Mouse (Mus musculus): ENCODE data around the gene Otud3.
A peak's percentile ranks its signal among the peaks of the same experiment; 100 is the strongest.
"Not testable (repeated sequence)": the region's sequence is repeated elsewhere in the genome, so short reads cannot be mapped to it uniquely, and the experiment has no call there.

The Otud3 gene

GRCm38 (mm10) chr4:138913797-138914196, at the start of gene Otud3:
TSS of gene Otud3 (minus strand) at chr4:138913945.
- peak; percentile 73 for DNase-seq (ENCODE audit: low read depth)

- DNase-seq (ENCODE audit: low read depth): no peak
Measured at GRCm38 (mm10) chr4:138962719-138963118, 49.0 kb upstream of the Otud3 start.

- DNase-seq (ENCODE audit: low read depth): no peak
Measured at GRCm38 (mm10) chr4:138959926-138960325, 46.2 kb upstream of the Otud3 start.

DNA sequence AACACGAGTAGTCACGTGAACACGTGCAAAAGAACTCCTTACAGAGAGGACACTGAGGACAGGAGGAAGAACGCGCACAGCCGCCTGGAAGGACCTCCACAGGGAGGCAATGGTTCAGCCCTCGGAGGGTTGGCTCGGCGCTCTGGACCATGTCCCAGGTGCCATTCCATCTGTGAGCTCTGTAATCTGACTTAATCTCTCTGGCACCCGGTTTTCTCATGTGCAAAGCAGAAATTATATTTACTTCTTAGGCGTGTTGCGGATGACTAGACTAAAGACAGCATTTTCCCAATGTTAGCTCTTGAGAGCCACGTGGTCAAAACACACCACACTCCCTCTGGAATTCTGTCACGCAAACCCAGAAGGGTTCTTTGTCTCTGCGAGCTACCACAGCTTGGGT, 45.4 kb upstream of the Otud3 start:
- DNase-seq (ENCODE audit: low read depth): no peak

- DNase-seq (ENCODE audit: low read depth): no peak
Measured at GRCm38 (mm10) chr4:138958612-138959011, 44.9 kb upstream of the Otud3 start.

DNA sequence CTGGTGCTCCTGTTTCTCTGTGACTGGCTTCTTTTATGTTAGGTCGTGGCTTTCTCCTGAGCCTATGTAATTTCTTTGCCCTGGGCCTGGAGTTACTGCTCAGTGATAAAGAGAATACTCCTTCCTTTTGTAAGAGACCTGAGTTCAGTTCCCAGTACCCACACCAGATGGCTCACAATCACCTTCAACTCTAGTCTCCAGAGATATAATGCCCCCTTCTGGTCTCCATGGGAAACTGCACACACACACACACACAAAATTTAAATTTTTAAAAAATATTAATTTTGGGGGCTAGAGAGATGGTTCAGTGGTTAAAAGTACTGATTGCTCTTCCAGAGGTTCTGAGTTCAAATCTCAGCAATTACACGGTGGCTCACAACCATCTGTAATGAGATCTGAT, 34.5 kb upstream of the Otud3 start:
- no peak for DNase-seq (ENCODE audit: low read depth)

GRCm38 (mm10) chr4:138943730-138944129, 30.0 kb upstream of the Otud3 start:
- DNase-seq (ENCODE audit: low read depth): peak; percentile 31

- DNase-seq (ENCODE audit: low read depth): peak; percentile 61
Measured at GRCm38 (mm10) chr4:138941966-138942365, 28.2 kb upstream of the Otud3 start.

- DNase-seq (ENCODE audit: low read depth): no peak
Measured at GRCm38 (mm10) chr4:138941401-138941800, 27.7 kb upstream of the Otud3 start.

DNA sequence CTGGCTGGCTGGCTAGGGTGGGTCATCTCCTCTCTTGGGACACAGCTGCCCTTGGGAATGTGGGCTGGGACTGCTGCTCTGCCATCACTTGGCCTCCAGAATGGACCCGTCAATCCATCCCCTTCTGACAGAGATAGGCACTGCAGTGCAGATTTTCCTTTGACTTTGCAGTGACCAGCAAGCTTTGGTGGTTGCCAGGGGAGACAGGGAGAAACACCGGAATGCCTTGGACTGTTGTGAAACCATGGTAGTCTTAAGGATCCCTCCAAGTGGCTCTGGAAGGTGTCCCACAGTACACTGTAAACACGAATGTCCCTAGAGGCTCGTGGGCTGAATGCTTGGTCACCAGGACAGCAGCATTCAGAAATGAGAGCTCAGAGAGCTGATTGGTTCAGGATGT, 25.7 kb upstream of the Otud3 start:
- no peak for DNase-seq (ENCODE audit: low read depth)

DNA sequence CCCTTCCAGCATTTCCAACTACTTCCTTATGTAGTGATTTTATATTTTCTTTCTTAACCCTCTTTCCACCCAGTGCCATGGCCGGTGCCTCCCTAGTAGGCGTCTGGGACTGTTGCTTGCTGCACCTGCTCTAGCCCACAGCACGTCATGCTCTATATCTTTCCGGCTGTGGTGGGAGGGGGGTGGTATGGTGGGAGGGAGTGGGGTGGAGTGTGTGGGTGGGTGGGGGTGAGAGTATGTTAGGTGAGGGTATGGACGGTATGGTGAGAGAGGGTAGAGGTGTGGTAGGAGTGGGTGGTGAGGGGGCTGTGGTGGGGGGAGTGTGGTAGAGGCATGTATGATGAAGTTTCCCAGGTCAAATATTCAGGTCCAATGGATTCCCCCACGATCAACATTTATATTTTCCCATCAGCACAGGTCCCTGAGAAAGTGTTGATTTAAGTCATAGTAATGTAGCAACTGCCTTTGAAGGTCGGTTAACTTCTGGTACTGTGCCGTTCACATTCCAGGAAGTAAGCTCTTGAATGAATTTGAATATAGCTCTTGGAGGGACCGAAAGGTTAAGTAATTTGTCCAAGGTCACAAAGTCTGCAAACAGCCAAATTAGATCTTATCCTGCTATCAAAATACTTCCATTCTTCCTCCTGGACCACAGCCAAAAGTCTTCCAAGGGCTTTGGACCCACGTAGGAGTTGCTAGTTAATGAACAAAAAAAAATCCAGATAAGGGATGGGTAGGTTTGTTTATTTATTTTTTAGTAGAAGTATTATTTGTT, 24.9 kb upstream of the Otud3 start:
- DNase-seq (ENCODE audit: low read depth): no peak

DNA sequence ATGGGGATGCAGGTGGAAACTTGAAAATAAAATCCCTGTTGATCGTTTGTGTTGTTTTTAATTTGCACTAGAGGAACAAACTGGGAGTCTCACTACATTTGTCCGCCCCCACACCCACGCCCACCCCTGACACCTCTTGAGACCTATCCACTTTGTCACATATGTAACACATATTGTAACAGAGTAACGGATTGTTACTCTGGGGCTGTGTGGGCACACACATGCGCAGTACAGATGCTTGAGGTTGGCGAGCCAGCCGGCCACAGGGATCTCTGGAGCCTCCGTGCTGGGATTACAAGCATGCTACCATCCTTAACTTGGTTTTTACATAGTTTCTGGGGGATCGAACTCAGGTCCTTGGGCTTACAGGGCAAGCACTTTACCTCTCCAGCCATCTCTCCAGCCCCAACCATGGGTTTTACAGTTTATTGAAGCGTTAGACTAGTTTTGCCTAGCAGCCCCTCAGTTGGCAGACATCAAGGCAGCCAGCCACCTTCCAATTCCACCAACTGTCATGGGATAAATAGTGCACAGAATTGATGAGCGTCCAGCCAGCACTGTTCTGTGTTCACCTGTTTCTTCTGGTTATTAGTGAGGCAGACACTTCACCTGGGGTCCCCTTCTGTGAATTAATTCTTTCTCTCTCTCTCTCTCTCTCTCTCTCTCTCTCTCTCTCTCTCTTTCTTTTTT, 20.9 kb upstream of the Otud3 start:
- DNase-seq (ENCODE audit: low read depth): no peak

GRCm38 (mm10) chr4:138933862-138934261, 20.1 kb upstream of the Otud3 start:
- DNase-seq (ENCODE audit: low read depth): no peak

GRCm38 (mm10) chr4:138925561-138925960, 11.8 kb upstream of the Otud3 start:
- DNase-seq (ENCODE audit: low read depth): no peak

DNA sequence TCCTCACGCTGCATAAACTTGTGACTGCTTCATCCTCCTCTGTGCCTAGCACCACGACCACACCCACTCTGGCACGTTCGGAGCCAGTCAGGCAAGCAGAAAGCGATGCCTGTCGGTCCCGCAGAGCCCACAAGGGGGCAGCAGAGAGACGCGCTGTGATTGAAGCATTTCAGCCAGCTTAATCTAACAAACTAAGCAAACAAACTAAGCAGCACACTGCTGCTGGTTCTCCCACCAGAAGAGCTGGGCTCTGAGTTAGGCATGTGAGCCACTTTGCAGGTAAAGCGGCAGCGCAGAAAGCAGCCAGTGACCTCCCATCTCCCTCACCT, 8.3 kb upstream of the Otud3 start:
- peak; percentile 83 for DNase-seq (ENCODE audit: low read depth)

DNA sequence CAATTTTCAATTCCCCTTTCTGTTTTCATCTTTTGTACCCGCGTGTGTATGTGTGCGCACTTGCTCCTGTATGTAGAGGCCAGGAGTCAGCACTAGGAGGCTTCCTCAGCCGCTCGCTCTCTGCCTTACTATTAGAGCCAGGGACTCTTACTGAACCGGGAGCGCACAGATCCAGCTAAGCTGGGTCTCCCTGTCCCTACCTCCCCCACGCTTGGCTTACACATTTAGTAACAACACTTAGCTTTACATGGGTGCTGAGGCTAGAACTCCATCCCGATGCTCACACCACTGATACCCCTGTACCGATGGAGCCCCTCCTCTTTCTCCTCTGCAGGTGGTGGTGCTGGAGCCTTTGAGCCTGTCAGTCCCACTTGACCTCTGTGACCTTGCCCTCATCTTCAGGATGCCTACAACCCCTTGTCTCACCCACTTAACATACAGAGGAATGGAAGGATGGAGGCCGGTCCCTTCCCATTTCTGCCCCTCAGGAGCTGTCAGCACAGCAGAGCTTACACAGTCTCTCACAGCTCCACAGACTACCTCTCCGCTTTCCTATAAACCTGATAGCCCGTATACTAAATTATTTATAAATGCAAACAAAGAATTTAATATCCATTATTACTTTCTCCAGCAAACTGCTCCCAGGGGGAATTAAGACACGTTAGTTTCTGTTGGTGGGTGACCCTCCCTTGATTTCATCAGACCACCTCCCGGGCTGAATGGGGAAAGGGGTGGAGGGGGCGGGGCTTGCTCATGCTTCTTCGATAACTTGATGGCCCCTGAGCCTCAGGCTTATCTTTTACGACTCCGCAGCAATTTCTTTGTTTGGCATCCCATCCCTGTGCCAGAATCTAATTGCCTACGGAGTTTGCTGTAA, 7.7 kb upstream of the Otud3 start:
- no peak for DNase-seq (ENCODE audit: low read depth)

- DNase-seq (ENCODE audit: low read depth): no peak
Measured at GRCm38 (mm10) chr4:138917282-138917681, 3.5 kb upstream of the Otud3 start.

- no peak for DNase-seq (ENCODE audit: low read depth)
Measured at GRCm38 (mm10) chr4:138913141-138913787, 481 bp downstream of the Otud3 start.

GRCm38 (mm10) chr4:138905624-138906337, 8.0 kb downstream of the Otud3 start:
- no peak for DNase-seq (ENCODE audit: low read depth)

DNA sequence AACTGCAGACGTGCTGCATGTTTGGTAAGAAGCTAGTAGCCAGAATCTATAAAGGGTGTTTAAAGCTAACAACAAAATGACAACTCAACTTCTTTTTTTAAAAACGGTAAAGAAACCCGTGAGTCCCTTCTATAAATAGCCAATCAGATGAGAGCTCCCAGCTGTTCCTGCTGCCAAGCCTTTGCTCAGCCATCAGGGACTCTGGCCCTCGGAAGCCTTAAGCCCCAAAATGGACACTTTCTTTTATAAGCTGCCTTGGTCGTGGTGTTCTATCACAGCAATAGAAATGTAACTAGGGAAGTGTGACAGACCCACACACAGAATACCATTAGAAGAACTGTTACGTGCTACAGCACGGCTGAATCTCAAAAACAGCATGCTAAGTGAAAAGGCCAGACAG, 14.4 kb downstream of the Otud3 start:
- no peak for DNase-seq (ENCODE audit: low read depth)

- DNase-seq (ENCODE audit: low read depth): not testable (repeated sequence)
Measured at GRCm38 (mm10) chr4:138893789-138894188, 20.0 kb downstream of the Otud3 start.

DNA sequence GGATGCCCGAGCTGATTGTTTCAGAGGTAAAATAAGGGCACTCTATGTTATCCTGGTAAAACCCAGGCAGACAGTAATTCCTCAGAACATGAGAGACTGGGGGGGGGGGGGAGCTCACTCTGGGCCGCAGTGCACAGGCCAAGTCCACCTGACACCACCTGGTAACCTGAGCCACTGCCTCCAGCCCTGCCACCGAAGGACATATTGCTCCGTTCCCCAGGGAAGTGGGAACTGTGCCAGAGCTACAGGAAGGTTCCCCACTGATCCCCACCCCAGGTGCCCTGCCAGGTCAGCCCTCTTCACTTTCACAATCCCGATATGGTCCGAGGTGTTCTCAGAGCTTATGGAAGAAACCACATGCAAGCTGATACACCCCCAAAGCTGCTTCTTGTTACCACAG, 21.1 kb downstream of the Otud3 start:
- no peak for DNase-seq (ENCODE audit: low read depth)
